ENCODE assay signal across 13 mouse cellular contexts in the genomic region with DNA sequence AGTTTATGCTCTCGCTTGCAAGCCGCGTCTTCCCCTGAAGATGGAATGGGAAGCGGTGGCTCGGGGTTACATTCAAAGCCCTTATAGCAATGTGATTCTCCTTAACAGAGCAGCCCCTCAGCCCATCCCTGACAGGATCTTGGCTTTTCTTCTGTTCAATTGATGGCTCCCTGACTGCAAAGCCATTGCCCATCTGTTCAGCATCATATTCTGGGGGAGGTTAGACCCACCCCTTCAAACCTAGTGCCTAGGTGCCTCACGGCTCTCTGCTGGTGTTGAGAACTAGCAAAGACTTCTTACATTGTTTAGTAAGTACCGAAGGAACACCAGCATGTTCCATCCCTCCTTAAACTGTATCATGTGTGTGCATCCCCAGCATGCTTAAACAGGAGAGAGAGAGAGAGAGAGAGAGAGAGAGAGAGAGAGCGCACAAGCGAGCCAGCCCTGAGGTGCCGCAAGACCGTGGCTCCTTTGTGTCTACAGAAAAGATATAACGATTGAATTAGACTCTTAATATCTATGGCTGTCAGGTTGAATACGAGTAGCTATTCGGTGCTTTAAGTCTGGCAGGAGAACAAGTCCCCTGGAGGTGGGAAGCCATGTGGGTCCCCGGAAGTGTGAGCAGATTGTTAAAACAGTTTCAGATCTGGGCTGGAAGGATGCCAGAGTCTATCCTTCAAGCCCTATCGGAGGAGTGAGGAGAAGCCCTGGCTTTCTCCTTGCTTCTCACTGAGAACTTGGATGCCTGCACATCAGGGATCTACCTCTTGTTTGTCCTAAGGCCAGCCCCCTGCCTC.
A peak's percentile ranks its signal among the peaks of the same experiment; 100 is the strongest.
DNase-seq lines count a peak whose midpoint lies in the region; ATAC-seq and TF ChIP-seq lines count a peak whose summit lies in the region.
"Had no signal": no experiment of that assay in that cellular context is flagged by ENCODE, and none has a peak within 500 bp of the region (broad histone marks: within the 10 kb centered on the region; RNA-seq: fewer than 3 reads in every experiment).

No protein-coding gene starts in this region.

- ATAC-seq in intestine, embryonic 14.5 days (replicated peaks; ENCODE audit: low FRiP score, low TSS enrichment, low read depth): 0 out of 2 replicates have a peak, but pooled peaks have one; percentile 27
- ATAC-seq in intestine, postnatal 0 days: no peak
- peak; percentile 43 for ATAC-seq in hindbrain, embryonic 12.5 days (ENCODE audit: low FRiP score)
- ATAC-seq: intestine, embryonic 15.5 days had no signal

- no peak for TF ChIP-seq CTCF in intestine, postnatal 0 days (IDR thresholded peaks at IDR 0.05; ENCODE audit: low read depth)

- no peak overlapping the region for H3K4me3 ChIP-seq in intestine, embryonic 14.5 days (ENCODE audit: low read depth, low read length)
- no peak overlapping the region for H3K4me3 ChIP-seq in intestine, postnatal 0 days (ENCODE audit: low read depth, low read length)
- no peak overlapping the region for H3K4me3 ChIP-seq in hindbrain, embryonic 12.5 days
- H3K4me3 ChIP-seq: heart, embryonic 10.5 days; intestine, embryonic 15.5 days; liver, embryonic 13.5 days; megakaryocyte, embryonic 14.5 days had no signal

- H3K27ac ChIP-seq in intestine, embryonic 14.5 days (ENCODE audit: low read depth): peak overlapping the region; percentile 54
- H3K27ac ChIP-seq in intestine, postnatal 0 days (ENCODE audit: low read depth, low read length): no peak overlapping the region
- peak overlapping the region; percentile 45; the same call in 1 of the 2 replicates for H3K27ac ChIP-seq in hindbrain, embryonic 12.5 days
- H3K27ac ChIP-seq: heart, embryonic 10.5 days; intestine, embryonic 15.5 days; liver, embryonic 13.5 days had no signal

- no peak overlapping the region for H3K4me2 ChIP-seq in intestine, embryonic 14.5 days (ENCODE audit: low read length)
- H3K4me2 ChIP-seq in intestine, postnatal 0 days (replicated peaks; ENCODE audit: low read depth): no peak overlapping the region
- H3K4me2 ChIP-seq in hindbrain, embryonic 12.5 days (replicated peaks): no peak overlapping the region; the same call in 1 of the 2 replicates
- H3K4me2 ChIP-seq: intestine, embryonic 15.5 days; liver, embryonic 13.5 days had no signal

- no peaks in the 10 kb centered on the region for H3K9me3 ChIP-seq in intestine, embryonic 14.5 days (ENCODE audit: control insufficient read depth, low read length)
- H3K9me3 ChIP-seq in intestine, postnatal 0 days (ENCODE audit: control insufficient read depth): no peaks in the 10 kb centered on the region
- H3K9me3 ChIP-seq in hindbrain, embryonic 12.5 days (replicated peaks): no peaks in the 10 kb centered on the region
- H3K9me3 ChIP-seq: heart, embryonic 10.5 days; intestine, embryonic 15.5 days; liver, embryonic 13.5 days; megakaryocyte, embryonic 14.5 days had no signal

- no peaks in the 10 kb centered on the region for H3K27me3 ChIP-seq in intestine, embryonic 14.5 days (replicated peaks; ENCODE audit: control insufficient read depth, insufficient read depth, low read length)
- no peaks in the 10 kb centered on the region for H3K27me3 ChIP-seq in intestine, postnatal 0 days (replicated peaks; ENCODE audit: control insufficient read depth, insufficient read depth, low read length)
- no peaks in the 10 kb centered on the region for H3K27me3 ChIP-seq in hindbrain, embryonic 12.5 days
- H3K27me3 ChIP-seq: intestine, embryonic 15.5 days; liver, embryonic 13.5 days; megakaryocyte, embryonic 14.5 days had no signal

- DNase-seq in intestine, embryonic 14.5 days (ENCODE audit: low spot score): peak; percentile 61
- peak; percentile 22 for DNase-seq in CD4-positive helper T cell, adult 2 months (ENCODE audit: low read depth, low spot score)
- peak; percentile 57 for DNase-seq in cerebellum, adult 9-10 months
- no peak for DNase-seq in liver
- no peak for DNase-seq in adrenal gland, adult 18-20 months (ENCODE audit: low spot score in 2 of 2)
- no peak for DNase-seq in gastrocnemius, adult 18-20 months (ENCODE audit: low spot score)
- DNase-seq: liver, embryonic 13.5 days; right cerebral cortex, postnatal 4 days had no signal

- 46% methylated on average over 16 of the region's 16 CpGs for WGBS in intestine, embryonic 14.5 days
- WGBS in intestine, postnatal 0 days: 58% methylated on average over 16 of the region's 16 CpGs
- WGBS in hindbrain, embryonic 12.5 days: 65% methylated on average over 16 of the region's 16 CpGs

- no peak overlapping the region for H3K9ac ChIP-seq in intestine, embryonic 14.5 days (ENCODE audit: low read length)
- H3K9ac ChIP-seq in intestine, postnatal 0 days (ENCODE audit: low read depth, low read length): no peak overlapping the region
- no peak overlapping the region for H3K9ac ChIP-seq in hindbrain, embryonic 12.5 days
- H3K9ac ChIP-seq: intestine, embryonic 15.5 days; liver, embryonic 13.5 days had no signal

- no peaks in the 10 kb centered on the region for H3K36me3 ChIP-seq in intestine, embryonic 14.5 days (ENCODE audit: control insufficient read depth, insufficient read depth, low read length)
- H3K36me3 ChIP-seq in intestine, postnatal 0 days (ENCODE audit: control insufficient read depth, insufficient read depth): no peaks in the 10 kb centered on the region
- no peaks in the 10 kb centered on the region for H3K36me3 ChIP-seq in hindbrain, embryonic 12.5 days
- H3K36me3 ChIP-seq: heart, embryonic 10.5 days; intestine, embryonic 15.5 days; liver, embryonic 13.5 days had no signal

- H3K4me1 ChIP-seq in intestine, embryonic 14.5 days (replicated peaks; ENCODE audit: control insufficient read depth, insufficient read depth, low read length): peaks cover 20% of the 10 kb centered on the region
- H3K4me1 ChIP-seq in intestine, postnatal 0 days (replicated peaks; ENCODE audit: control insufficient read depth, insufficient read depth, low read length): no peaks in the 10 kb centered on the region
- H3K4me1 ChIP-seq in hindbrain, embryonic 12.5 days: peaks cover 28% of the 10 kb centered on the region
- H3K4me1 ChIP-seq: liver, embryonic 13.5 days; megakaryocyte, embryonic 14.5 days had no signal

Comparison
In these comparisons a context has a peak if more than half of its experiments do, and no peak if none do; other contexts are left out.
1. DNase-seq: peak in intestine, embryonic 14.5 days (single experiment), CD4-positive helper T cell, adult 2 months (single experiment) and cerebellum, adult 9-10 months (single experiment); none in liver (single experiment), adrenal gland, adult 18-20 months (0 of 2) and gastrocnemius, adult 18-20 months (single experiment).